Mouse (Mus musculus) B cell, adult (primary cell): Measurements from ENCODE around the gene Gria4. TPM values are rescaled to one million over a fixed set of nuclear protein-coding genes. Genes with fewer than 3 reads are reported as not detected.

ENCODE experiments used
- total RNA-seq: library from RNA; stranded (reverse); gene quantifications from 4 replicates; pipeline ENCODE4 v1.2.4, GENCODE M21; 2023; ENCODE audit not compliant: inconsistent age

The Gria4 gene
- total RNA-seq: not detected in 4 replicates

DNA sequence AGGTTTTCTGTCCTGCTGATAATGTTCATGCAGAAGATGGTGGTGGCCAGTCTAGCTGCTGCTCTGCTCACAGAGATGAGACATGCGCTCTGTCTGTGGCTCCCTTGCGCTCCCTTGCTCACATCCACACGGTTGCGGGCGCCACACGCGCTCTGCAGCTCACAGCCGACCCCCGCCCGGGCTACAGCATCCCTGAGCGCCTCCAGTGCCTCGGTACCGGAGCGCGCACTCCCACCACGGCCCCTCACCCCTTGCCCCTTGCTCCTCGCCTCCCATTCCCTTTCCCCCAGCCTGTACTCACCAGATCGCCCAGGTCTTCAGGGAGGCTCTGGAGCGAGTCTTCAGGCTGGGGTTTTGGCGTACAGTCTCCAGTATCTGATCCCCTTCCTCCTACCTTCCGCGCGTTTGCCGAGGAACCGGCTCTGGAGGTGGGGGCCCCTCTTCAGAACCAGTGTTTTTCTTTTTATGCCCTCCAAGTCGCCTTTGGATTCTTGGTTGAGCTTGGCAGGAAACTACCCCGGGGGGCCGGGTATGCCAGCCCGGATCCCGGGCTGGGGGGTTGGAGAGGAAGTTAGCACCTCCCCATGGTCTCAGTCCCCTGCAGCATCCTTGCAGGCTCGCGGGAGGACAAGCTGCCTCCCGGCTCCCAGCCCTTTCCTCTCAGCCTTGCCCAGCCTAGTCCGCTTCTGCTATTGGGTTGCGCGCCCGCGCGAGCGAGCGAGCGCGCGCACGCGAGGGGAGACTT, at the start of gene Gria4:
Gene Gria4 (minus strand): TSS at position 691 of the 745 bp plus-strand sequence.

DNA sequence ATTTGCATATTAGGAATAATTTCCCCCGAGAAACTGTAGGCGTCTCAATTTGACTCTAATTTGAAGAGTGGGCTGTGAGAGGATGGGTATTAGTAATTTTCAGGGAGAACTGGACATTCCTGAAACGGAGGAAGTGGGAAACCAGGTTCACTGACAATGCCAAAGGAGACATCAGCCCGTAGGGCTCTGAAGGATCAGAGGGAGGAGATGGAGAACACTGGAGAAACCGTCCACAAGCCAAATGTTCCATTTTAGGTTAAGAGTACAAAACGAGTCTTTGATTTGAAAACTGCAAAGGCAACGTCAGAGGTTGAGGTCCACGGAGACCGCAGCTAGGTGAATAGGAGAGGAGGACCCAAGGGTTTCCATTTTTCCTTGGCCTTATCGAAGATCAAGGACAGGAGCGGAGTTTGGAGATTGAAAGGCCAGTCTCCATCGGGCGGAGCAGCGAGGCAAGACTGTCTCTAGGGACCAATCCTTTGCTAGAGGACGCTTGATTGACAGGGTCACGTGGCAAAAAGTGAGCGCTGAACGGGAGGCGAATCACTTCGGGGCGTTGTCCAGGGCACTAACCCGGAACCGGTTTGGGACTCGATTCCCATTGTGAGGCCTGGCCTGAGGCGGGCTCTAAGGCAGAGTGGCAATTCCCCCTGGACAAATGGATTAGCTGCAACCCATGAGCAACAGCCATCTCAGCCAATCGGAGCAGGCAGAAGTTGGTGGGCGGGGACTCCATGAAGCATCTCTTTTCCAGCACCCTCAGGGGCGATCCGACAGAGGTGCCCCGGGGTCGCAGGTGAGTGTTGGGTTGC, 420.0 kb downstream of the Gria4 start, which contains the start of gene Msantd4:
Gene Msantd4 (plus strand): TSS at position 735 of the 812 bp plus-strand sequence.

